Mouse (Mus musculus): ENCODE results near the gene Mcidas. TPM values are rescaled to one million over a fixed set of nuclear protein-coding genes. Genes with fewer than 3 reads are reported as not detected.
"Not testable (repeated sequence)": the region's sequence is repeated elsewhere in the genome, so short reads cannot be mapped to it uniquely, and the experiment has no call there.

The Mcidas gene
- total RNA-seq, 2 experiments from 2014 or later: not detected

DNA sequence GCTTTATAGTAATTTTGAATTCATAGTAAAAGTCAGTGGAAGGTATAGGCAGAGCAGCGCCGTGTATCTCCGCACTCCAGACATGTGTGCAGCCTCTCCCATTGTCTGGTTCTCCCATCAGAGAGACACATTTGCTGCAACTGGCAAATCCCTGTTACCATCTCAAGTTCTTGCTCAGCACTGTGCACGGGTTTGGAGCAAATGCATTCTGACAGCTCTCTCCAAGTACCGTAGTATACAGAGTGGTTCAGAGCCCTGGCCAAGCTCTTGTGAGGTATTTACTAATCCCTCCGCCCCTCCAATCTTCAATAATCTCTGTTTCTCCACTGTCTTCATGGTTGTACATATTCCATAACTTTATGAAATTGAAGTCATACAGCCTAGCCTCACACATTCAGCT, 19.0 kb downstream of the Mcidas start:
- no peak for DNase-seq (ENCODE audit: low spot score in 2 of 2)

DNA sequence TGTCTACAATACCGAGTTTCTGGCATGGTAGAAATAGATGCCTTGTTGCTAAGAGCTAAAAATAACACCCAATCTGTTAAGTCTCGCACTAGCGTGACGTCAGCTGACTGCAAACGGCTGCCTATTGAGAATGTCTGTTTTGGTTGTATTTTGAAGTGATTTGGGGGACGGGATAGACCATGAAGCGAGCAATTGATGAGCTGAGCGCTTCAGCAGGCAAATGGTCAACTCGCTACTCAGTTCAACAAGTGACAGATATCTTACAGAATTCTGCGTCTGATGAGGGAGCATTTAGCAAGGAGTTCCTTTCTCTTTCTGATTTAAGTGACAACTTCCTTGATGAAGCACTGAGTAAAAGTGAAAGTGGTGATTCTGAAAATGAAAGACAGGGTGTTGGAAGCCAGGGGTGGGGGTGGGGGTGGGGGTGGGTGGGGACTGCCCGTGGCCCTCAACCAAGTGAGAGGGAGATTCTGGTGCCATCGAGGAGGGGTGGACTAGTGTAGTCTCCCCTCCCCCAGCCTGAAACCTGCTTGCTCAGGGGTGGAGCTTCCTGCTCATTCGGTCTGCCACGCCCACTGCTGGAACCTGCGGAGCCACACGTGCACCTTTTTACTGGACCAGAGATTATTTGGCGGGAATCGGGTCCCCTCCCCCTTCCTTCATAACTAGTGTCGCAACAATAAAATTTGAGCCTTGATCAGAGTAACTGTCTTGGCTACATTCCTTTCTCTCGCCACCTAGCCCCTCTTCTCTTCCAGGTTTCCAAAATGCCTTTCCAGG, 19.7 kb downstream of the Mcidas start:
- not testable (repeated sequence) for DNase-seq (ENCODE audit: low spot score in 2 of 2)

DNA sequence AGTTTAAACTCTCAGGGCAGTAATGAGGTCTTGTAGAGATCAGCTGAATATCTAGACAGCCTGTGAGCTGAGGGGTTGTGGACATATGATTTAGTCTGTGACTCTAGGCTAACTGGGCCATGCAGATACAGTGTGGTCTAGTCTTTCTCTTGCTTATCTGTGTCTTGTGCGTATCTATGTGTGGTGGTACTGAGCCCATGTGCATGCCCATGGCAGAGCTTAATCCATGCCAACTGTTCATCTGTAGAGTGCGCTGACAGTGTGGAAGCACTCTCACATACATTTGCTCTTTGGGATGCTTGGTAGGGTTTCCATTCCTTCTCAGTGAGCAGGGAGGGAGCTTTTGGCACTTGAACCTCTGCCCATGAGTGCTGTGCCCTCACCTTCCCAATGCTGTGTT, 27.9 kb downstream of the Mcidas start:
- DNase-seq (ENCODE audit: low spot score in 2 of 2): no peak

DNA sequence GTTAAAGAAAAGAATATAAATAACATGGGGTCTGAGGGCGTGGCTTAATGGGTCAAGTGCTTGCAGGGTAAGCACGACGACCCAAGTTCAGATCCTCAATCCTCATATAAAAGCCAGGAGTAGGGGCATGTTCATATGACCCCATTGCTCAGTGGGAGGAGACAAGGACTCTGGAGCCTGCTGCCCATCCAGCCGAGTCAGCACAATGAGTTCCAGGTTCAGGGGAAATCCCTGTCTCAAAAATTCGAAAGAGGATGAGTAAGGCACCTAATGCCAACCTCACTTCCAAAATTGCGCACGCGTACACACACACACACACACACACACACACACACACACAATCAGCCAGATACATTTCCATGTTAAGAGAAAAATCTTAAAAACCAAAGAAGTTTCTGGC, 28.8 kb downstream of the Mcidas start:
- DNase-seq (ENCODE audit: low spot score in 2 of 2): no peak

DNA sequence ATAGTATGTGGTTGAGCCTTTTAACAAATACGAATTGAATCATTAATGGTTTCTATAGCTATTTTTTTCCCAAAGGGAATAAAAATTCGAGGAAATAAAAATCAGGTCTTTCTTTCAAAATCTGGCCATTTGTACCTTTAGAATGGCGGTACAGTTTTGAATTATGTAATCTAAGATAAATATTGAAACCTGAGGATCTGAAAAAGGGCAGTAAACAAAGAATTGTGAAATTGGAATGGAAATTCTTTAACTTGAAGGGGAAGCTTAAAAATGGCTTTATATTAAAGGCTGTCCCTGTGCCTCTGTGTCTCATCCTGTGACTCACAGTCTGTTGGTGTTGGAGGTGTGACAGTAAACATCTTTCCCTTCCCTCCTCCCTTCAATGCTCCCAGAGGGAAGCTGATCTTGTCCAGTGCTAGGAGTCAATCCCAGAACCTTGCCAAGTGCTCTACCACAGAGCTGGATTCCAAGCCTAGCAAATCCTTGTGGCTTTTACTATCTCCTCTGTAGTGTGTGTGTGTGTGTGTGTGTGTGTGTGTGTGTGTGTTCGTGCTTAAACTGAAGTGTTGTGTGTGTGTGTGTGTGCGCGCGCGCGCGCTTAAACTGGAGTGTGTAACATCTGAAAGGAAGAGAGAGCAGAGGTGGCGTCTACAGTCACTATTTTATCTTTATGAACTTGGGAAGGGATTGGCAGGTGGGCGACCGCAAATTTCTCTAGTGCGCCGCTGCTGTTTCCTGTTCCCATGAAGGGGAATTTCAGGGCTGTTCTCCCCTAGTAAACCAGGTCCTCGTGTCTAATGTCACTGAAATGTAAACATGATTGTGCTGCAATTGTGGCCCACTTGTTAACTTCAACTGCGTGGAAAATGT, 29.9 kb downstream of the Mcidas start:
- no peak for DNase-seq (ENCODE audit: low spot score in 2 of 2)

DNA sequence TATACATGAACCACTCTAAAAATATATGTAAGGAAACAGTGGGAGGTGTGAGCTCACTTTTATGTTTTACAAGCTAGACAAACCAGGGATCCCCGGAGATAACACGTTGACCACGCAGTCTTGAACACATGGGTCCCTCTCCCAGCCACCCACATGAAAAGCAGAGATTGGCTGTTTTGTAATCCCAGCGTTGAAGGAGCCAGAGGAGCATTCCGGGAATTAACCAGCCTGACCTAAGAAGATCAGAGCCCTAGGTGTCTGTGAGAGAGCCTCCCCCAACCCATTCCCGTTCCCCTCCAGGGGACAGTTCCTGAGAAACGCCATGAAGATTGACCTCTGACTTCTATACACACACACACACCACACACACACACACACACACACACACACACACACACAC, 37.7 kb downstream of the Mcidas start:
- no peak for DNase-seq (ENCODE audit: low spot score in 2 of 2)

DNA sequence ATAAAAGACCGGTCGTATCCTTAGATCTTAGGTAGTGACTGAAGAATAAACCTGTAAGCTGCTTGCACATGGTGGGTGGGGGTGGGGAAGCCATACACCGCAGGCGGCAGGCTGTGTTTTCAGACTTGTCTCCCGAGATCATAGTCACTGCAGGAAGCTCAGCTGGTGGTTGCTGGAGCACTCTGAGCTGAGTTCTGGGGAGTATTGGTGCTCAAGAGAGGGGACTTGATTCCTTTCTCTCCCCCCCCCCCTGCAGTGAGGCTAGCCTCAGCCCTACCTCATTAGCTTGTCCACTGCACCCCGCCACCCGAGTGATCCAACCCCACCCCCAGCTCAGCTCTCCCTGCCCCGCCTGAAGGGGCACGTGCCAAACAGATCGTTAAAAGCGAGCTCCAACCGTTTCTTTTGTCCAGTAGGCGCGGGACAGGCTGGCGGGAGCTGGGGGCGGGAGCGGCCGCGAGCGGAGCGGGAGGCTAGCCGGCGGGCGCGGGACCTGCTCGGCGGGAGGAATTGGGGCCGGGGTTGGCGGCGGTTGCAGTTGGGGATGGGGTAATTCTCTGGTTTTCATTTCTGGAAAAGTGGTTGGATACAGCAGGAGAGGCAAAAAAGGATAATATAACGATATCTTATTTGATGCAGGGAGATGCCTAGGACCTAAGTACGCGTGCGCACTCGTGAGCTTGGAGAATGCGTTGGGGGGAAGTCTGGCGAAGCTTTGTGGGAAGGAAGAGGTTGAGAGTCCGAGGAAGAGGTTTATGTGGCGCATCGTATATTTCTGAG, 38.3 kb downstream of the Mcidas start:
- DNase-seq (ENCODE audit: low spot score in 2 of 2): peak in 1 of 2 experiments; percentile 27

DNA sequence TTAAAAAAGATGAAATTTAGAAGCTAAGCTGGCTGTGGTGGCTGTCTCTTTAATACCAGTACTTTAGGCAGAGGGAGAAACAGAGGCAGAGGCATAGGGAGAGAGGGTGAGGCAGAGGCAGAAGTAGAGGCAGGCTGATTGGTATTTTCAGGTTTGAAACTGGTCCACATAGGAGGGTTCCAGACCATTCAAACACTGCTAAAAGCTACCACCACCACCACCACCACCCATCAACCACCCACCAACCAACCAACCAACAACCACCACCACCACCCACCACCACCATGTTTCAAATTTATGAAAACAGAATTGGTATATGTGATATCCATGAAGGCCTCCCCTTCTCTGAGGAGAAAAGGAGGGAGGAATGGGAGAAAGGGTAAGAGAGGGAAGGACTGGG, 39.2 kb downstream of the Mcidas start:
- no peak for DNase-seq (ENCODE audit: low spot score in 2 of 2)

DNA sequence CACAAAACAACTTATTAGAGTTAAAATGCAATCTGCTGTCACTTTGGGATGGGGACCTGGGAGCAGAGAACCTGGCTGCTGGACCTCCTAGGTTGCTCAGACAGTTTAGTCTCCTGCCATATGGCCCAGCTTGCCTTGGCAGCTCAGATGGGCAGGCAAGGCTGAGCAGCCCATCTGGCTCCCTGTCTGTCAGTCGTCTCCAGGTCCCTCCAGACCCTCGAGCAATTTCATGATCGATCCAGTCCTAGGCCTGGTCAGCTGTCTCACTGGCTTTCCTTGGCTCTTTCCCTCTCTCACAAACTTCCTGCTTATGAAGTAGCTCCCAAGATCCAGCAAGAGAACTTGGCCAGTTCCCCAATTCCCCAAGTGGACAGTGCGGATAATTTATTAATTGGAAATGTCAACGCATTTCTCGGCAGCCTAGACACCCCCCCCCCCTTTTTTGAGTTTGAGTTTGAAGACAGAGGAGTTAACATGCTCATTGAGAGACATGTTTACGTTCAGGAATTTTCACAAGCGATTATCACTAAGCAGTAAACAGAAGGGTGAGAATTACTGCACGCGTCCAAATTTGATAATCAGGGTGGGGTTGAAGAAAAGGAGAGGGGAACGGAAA, 40.7 kb downstream of the Mcidas start:
- DNase-seq (ENCODE audit: low spot score in 2 of 2): no peak

DNA sequence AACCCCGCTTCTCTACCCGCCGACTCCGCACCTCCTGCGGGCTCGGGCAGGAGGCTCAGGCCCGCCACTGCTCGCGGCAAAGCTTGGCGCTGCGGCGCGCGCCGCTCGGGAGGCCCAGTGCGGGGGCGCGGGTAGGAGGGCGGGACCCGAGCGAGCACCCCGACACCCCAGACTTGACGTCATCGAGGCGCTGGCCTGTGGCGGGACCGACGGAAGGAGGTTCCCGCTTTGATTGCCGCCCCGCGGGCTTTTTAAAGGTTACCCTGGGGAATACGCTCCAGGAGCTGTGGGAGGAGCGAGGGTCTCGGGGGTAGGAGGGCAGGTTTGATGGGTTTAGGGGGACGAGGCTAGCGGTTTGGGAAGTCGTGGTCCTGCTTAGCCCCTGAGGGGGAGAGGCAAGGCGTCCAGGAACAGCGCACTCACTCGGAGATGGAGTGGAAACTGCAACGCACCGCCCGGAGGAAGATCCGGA, 41.3 kb downstream of the Mcidas start, which contains the start of gene Cdc20b:
Cdc20b (plus strand) TSS at position 162 of the 472 bp plus-strand sequence.
- DNase-seq (ENCODE audit: low spot score in 2 of 2): peak in 1 of 2 experiments; percentile 36

DNA sequence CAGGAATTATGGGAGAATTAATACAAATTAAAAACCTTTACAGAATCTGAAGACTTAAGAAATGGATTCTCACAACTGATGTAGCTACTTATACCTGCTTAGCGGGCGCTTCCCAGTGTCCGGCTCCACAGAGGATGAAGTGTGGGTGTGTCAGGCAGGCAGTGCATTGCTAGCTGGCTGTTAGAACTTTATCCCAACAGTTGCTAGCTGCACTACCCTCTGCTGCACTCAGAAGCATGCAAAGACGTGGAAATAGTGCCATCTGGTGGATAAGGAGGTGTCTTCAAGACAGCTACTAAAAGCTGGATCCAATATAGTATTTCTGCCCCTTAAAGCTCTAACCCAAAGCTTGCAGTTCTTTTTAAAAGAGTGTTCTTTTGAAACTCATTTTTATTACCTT, 42.2 kb downstream of the Mcidas start:
- peak; percentile 29 to 66 for DNase-seq (ENCODE audit: low spot score in 2 of 2)

DNA sequence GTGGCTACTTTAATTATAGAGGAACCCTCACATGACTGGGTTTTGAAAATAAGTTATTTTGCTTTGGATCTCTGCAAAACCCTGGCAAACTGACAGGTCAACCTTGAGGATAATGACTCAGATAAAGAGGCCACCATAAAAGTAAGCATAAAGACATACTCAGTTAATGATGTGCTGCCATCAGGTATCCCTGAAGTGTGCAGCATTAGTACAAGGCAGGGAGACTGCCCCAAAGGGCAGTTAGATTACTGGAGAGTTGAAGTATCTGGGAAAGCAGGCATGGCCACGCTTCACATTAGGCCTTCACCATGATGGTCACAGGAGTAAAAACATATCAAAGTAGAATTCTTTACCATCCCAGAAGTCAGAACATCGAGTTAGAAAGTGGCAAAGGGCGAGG, 51.2 kb downstream of the Mcidas start:
- no peak for DNase-seq (ENCODE audit: low spot score in 2 of 2)

DNA sequence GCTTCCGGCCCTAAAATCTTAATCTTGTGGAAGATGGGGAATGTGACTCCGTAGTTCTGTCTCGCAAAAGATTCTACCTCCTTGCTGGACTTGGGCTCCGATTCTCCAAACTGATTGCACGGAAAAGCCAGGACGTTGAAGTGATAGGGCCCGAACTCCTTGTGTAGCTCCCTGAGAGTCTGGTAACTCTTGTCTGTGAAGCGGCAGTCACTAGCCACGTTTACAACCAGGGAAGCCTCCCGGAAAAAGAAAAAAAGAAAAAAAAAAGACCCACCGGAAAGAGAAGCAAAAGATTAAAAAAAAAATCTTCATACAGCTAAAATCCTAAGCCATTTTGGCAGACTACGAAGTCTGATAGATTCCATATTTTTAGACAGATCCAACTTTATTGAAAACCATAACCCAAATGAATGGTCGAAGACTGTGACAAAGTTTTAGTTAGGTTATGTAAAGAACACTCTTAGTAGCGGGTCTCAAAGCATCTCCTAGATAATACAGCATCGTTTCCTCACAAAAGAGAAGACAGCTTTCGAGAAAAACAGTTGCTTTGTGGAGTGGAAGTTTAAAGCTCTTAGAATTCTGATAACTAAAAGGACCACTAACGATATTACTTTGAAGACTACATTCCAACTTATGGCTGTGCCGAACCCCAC, 51.9 kb downstream of the Mcidas start:
- no peak for DNase-seq (ENCODE audit: low spot score in 2 of 2)

DNA sequence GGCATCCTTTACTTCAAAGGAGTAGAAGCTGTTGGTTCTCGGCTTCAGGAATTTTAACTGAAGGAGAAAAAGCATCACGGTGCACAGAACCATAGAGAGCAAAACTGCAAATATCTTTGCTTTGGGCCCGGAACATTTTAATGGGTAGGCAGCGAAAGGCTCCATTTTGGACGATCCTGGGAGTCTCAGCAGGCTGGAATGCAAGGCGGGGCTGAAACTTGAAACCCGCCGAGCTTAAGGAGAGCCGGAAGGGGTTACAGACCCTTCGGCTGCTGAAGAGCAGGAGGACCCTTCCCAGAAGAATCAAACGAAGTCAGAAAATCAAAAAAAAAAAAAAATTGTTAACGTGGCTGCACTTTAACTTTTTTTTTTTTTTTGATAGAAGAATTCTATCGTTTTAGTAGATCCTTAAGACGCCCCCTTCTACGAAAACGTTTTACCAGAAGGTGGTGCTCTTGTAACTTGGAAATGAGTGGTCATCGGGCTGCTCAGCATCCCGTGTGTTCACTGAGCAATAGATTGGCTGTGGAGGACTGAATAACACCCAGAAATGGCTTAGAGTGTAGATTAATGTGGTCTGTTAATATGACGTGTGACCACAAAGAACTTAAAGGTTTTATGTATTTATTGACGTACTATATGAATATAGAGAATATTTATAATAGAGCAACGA, 52.7 kb downstream of the Mcidas start, which contains the start of gene Gpx8:
Gpx8 (minus strand) TSS at position 200 of the 673 bp plus-strand sequence.
- DNase-seq (ENCODE audit: low spot score in 2 of 2): peak in 1 of 2 experiments; percentile 70

DNA sequence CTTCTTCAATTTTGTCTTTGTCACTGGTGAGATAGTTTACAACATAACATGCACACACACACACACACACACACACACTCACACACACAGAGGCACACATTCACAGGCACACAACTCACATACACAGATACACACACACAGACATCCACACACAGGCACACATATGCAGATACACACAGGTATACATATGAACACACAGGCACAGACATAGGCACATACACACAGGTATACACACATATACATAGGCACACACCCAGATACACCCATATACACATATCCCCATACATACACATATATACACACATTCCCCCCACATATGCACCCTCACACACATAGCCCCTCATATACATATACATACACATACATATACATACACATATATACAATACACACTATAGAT, 53.4 kb downstream of the Mcidas start:
- DNase-seq (ENCODE audit: low spot score in 2 of 2): no peak

DNA sequence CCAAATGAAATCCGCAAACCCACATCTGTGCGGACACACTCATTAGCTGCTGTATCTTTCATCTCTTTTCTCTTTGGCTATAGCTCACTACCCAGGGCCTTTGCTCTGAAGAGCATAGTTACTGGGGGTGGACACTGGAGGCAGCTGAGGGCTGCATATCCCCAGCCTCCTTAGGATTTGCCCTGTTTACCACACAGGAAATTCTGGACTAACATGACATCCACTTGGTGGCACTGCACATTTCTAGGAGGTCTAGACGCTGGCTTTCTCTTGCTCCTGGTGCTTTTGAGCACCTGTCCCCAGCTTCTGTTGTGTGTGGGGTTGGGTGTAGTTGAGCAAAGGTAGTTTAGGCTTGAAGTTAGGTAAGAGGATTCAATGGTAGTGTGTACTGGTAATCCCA, 54.0 kb downstream of the Mcidas start:
- DNase-seq (ENCODE audit: low spot score in 2 of 2): no peak

Data from gastrocnemius, postnatal 4 days (tissue).